Mouse (Mus musculus) stomach, postnatal 0 days (tissue): Measurements from ENCODE around the gene Ccdc86. TPM values are rescaled to one million over a fixed set of nuclear protein-coding genes. Genes with fewer than 3 reads are reported as not detected.

Experiments
- ATAC-seq: fragments of 200-750 bp; cut with Nextera tagmentation; 2 replicates; pipeline ENCODE4 v1.8.0; 2017; ENCODE audit not compliant: low FRiP score, low TSS enrichment
- DNase-seq: peaks from one replicate; pipeline ENCODE4 v3.0.0-alpha.2; 2016; ENCODE audit warnings: low spot score
- H3K27ac ChIP-seq: fragments of 300-500 bp; sonication (generic); replicated peaks from 2 replicates; pipeline ENCODE4 v1.5.1; 2014; ENCODE audit warnings: mild to moderate bottlenecking, control low read depth
- H3K27me3 ChIP-seq: fragments of 300-500 bp; sonication (generic); 2 replicates; pipeline ENCODE4 v1.6.1; 2014; ENCODE audit warnings: low read length; ENCODE audit not compliant: control insufficient read depth, insufficient read depth
- H3K36me3 ChIP-seq: fragments of 300-500 bp; sonication (generic); 2 replicates; pipeline ENCODE4 v1.6.1; 2014; ENCODE audit warnings: low read length, mixed read lengths; ENCODE audit not compliant: control insufficient read depth, insufficient read depth
- H3K4me1 ChIP-seq: fragments of 300-500 bp; sonication (generic); replicated peaks from 2 replicates; pipeline ENCODE4 v1.6.1; 2014; ENCODE audit warnings: antibody characterized with exemption; ENCODE audit not compliant: control insufficient read depth, insufficient read depth
- H3K4me2 ChIP-seq: fragments of 300-500 bp; sonication (generic); replicated peaks from 2 replicates; pipeline ENCODE4 v1.6.1; 2014; ENCODE audit warnings: low read depth, mild to moderate bottlenecking, control low read depth, moderate library complexity
- H3K4me3 ChIP-seq: fragments of 300-500 bp; sonication (generic); 2 replicates; pipeline ENCODE4 v1.5.1; 2014; ENCODE audit warnings: low read depth, low read length, control low read depth
- H3K9ac ChIP-seq: fragments of 300-500 bp; sonication (generic); 2 replicates; pipeline ENCODE4 v1.6.1; 2014; ENCODE audit warnings: mild to moderate bottlenecking, low read length, control low read depth, mixed read lengths
- H3K9me3 ChIP-seq: fragments of 300-500 bp; sonication (generic); 2 replicates; pipeline ENCODE4 v1.6.1; 2016; ENCODE audit warnings: low read length; ENCODE audit not compliant: control insufficient read depth
- CTCF ChIP-seq: IDR thresholded peaks from 2 replicates; pipeline ENCODE4 v1.5.1; 2016; ENCODE audit warnings: antibody characterized with exemption, low read depth, mild to moderate bottlenecking, moderate library complexity
- EP300 ChIP-seq: optimal IDR thresholded peaks from 2 replicates; pipeline ENCODE3; 2016; ENCODE audit warnings: antibody characterized with exemption
- WGBS: fragments of 180-500 bp; shearing (Covaris S2); extraction: QIAGEN DNeasy Blood & Tissue Kit; methylation state at CpG from one replicate; pipeline ENCODE4 v1.1.7; 2014; 5-methylcytosine and 5-hydroxymethylcytosine counted together
- polyA plus RNA-seq: library from polyadenylated mRNA; unstranded; fragments of >200 nt; fragmentation: Nextera tagmentation; extraction: Ambion mirVana; gene quantifications from 2 replicates; pipeline ENCODE4 v1.2.1, GENCODE M21; 2015

The Ccdc86 gene
- polyA plus RNA-seq, 1 experiment from 2014 or later, result 13.9 TPM

DNA sequence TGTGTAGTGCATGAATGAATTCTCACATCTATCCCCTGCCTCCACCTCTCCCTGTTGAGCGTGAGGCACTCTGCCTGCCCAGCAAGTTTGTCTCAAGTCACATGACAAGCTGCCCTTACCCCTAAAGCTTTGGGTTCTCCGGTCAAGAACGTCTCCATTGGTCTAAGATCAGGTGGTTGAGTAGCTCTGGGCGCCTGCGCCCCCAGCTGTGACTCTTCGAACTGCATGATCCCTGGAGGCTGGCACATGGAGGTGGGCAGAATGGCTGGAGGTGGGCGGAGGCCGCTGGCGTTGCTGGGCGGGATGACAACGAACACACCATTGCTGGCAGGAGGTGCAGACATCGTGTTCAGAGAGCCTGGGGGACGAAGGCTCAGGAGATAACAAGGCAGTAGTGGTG, 35.5 kb upstream of the Ccdc86 start:
- Histone ChIP-seq H3K4me2 (no peak overlapping the region), H3K9me3 (no peaks in the 10 kb centered on the region), H3K36me3 (no peaks in the 10 kb centered on the region), H3K4me1 (no peaks in the 10 kb centered on the region), H3K4me3 (no peak overlapping the region), H3K9ac (no peak overlapping the region), H3K27me3 (no peaks in the 10 kb centered on the region), H3K27ac (no peak overlapping the region)
- TF ChIP-seq EP300, result no peak
- TF ChIP-seq CTCF, result peak; percentile 13; the same call in 1 of the 2 replicates
- WGBS, result 70% methylated on average over 13 of the region's 13 CpGs
- ATAC-seq, result no peak
- DNase-seq, result no peak

DNA sequence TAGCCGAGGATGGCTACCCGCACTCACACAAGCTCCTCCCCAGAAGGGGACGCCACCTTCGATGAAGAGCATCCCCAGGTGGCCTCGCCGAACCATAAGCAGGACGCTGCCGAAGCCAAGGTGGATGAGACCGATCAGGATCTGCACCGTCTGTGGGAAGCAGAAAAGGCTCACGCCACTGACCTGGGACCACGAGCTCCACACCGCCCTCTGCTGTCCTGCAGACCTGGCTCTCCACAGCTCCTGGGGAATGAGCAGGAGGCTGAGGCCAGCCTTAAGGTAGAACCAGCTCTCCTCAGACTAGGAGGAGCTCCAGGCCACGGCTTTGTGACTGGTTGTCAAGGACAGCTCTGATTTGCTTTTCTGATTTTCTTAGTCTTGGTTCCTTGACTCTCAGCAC, 34.1 kb upstream of the Ccdc86 start:
- no peak overlapping the region for H3K4me3 ChIP-seq
- no peaks in the 10 kb centered on the region for H3K4me1 ChIP-seq
- H3K9me3 ChIP-seq, result no peaks in the 10 kb centered on the region
- WGBS, result 27% methylated on average over 14 of the region's 14 CpGs
- TF ChIP-seq CTCF (peak; percentile 76), EP300 (no peak)
- no peaks in the 10 kb centered on the region for H3K27me3 ChIP-seq
- no peaks in the 10 kb centered on the region for H3K36me3 ChIP-seq
- no peak overlapping the region; the same call in 1 of the 2 replicates for H3K4me2 ChIP-seq
- ATAC-seq, result peak; percentile 39; the same call in 1 of the 2 replicates
- DNase-seq, result peak; percentile 73
- H3K9ac ChIP-seq, result no peak overlapping the region
- no peak overlapping the region for H3K27ac ChIP-seq

DNA sequence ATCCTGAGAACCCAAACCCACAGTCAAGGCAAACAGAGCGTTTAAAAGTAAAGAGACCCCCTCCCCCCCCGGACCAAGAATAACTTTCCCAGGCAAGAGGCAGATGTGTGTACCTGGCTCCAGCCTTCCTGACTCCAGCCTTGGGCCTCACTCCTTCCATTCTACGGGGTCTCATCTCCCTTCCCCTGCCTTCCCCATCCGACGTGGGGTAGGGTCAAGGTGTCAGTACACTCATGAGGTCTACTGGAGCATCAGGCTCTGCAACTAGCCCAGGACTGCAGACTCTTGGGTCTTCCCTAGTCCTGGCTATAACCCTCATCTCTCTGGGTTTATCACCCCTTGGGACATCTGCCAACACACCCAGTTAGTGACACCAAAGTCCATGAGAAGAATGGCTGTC, 31.1 kb upstream of the Ccdc86 start:
- WGBS, result 76% methylated on average over 5 of the region's 5 CpGs
- H3K27me3 ChIP-seq, result no peaks in the 10 kb centered on the region
- ATAC-seq, result no peak
- H3K36me3 ChIP-seq, result no peaks in the 10 kb centered on the region
- DNase-seq, result no peak
- H3K9ac ChIP-seq, result no peak overlapping the region
- no peaks in the 10 kb centered on the region for H3K4me1 ChIP-seq
- no peak overlapping the region for H3K4me2 ChIP-seq
- H3K9me3 ChIP-seq, result no peaks in the 10 kb centered on the region
- no peak overlapping the region for H3K27ac ChIP-seq
- TF ChIP-seq CTCF (no peak), EP300 (no peak)
- no peak overlapping the region for H3K4me3 ChIP-seq

DNA sequence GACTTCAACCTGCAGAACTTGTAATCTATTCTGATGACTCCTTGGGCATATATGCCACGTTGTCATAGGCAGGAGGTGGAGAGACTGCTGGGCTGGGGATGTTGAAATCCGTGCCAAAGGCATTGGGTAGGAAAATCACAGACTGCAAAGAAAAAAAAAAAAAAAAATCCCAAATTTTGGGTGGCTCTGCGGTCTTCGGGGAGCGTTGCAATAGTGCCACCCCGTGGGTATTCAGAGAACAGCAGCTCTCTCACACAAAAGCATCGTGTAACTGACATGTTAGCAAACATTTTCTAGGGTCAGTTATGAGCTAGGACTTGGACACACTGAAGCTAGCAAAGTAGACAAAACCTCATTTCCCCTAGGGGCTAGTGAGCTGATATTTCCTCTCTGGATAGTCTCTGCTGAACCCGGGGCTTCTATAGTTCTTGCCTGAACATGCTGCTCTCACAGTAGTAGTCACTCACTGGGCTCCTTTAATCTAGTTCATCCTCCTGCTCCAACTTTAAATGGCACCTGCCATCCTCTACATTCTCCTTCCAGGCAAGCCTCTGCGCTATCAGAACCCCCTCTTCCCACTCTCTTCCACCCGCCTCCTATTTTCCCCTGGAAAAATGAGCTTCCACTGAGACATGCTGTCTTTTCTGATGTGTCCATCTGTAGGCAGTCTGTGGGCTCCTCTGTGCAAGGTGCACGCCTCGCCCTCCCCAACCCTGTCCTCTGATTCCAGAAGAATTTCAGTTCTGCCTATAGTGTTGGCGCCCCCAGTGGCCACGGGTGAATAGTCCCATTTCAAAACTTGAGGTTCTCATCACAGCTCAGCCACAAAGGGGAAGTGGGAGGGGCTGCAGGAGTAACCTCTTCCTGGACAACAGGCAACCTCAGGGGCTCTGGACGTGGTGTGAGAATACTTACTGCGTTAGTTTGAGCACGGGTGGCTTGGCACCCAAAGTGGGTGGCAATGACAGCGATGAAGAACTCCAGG, 30.4 kb upstream of the Ccdc86 start:
- no peaks in the 10 kb centered on the region for H3K9me3 ChIP-seq
- no peaks in the 10 kb centered on the region for H3K27me3 ChIP-seq
- no peak overlapping the region for H3K4me3 ChIP-seq
- 0 out of 2 replicates have a peak, but pooled peaks cover under 1% of the 10 kb centered on the region for H3K4me1 ChIP-seq
- no peaks in the 10 kb centered on the region for H3K36me3 ChIP-seq
- peak; percentile 81 for DNase-seq
- peak; percentile 33 for ATAC-seq
- 13% methylated on average over 18 of the region's 18 CpGs for WGBS
- H3K27ac ChIP-seq, result peak overlapping the region; percentile 40; the same call in 1 of the 2 replicates
- no peak overlapping the region for H3K9ac ChIP-seq
- peak overlapping the region; percentile 27; the same call in 1 of the 2 replicates for H3K4me2 ChIP-seq
- TF ChIP-seq EP300, result no peak
- TF ChIP-seq CTCF, result peak; percentile 87

DNA sequence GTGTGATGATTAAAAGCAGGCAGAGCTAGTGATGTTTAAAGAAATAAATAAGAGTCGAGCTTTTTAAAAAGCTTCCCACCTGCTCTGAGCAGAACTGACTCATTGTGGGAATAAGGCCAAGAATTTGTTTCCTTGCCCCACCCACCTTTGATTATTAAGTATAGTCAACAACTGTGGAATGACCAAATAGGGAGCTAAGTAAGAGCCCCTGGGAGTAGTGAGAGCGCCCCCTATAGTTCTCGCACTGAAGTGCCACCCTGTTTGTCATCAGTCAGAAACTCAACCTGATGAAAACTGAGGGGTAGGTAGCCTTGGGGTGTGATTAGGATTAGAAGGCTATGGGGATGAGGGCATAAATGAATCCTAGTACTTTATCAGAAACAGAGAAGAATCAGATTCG, 27.3 kb upstream of the Ccdc86 start:
- TF ChIP-seq CTCF (peak; percentile 74), EP300 (no peak)
- peak; percentile 70 for DNase-seq
- 0 out of 2 replicates have a peak, but pooled peaks cover 4% of the 10 kb centered on the region for H3K4me1 ChIP-seq
- WGBS, result 30% methylated on average over 4 of the region's 4 CpGs
- no peak overlapping the region for H3K27ac ChIP-seq
- H3K36me3 ChIP-seq, result no peaks in the 10 kb centered on the region
- 0 out of 2 replicates have a peak, but pooled peaks cover 2% of the 10 kb centered on the region for H3K9me3 ChIP-seq
- H3K4me2 ChIP-seq, result no peak overlapping the region
- ATAC-seq, result peak; percentile 63
- no peak overlapping the region for H3K9ac ChIP-seq
- H3K27me3 ChIP-seq, result no peaks in the 10 kb centered on the region
- H3K4me3 ChIP-seq, result no peak overlapping the region

DNA sequence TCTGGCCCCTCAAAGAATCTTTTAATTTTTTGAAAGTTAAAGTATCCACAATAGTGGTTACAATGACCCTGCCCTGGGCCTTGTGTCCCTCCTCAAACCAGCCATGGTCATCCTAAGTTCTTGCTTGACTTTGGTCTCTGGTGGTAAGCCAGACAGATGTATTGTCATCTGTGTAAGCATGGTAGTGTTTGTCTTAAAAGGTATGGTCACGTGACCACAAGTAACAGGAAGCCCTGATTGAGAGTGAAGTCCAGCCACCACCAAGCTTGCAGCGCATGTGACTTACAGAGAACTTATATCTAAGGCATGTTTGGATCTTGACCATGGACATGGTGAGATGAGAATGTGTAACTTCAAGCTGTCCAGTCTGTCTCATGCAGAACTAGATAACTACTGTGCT, 26.1 kb upstream of the Ccdc86 start:
- 78% methylated on average over 2 of the region's 2 CpGs for WGBS
- no peak for DNase-seq
- no peak overlapping the region for H3K27ac ChIP-seq
- 0 out of 2 replicates have a peak, but pooled peaks cover 2% of the 10 kb centered on the region for H3K9me3 ChIP-seq
- 0 out of 2 replicates have a peak, but pooled peaks cover 4% of the 10 kb centered on the region for H3K4me1 ChIP-seq
- H3K9ac ChIP-seq, result no peak overlapping the region
- H3K4me2 ChIP-seq, result no peak overlapping the region
- no peak overlapping the region for H3K4me3 ChIP-seq
- no peaks in the 10 kb centered on the region for H3K36me3 ChIP-seq
- no peak for TF ChIP-seq EP300
- TF ChIP-seq CTCF, result no peak
- ATAC-seq, result no peak
- no peaks in the 10 kb centered on the region for H3K27me3 ChIP-seq
